Mouse (Mus musculus) liver, adult (tissue): ENCODE measurements around the gene Blm.

ENCODE experiments used
- GATA4 ChIP-seq: IDR thresholded peaks from 2 replicates; pipeline ENCODE4 v1.6.1; 2014; ENCODE audit warnings: mild to moderate bottlenecking, low read length; ENCODE audit not compliant: insufficient replicate concordance

Gene Blm

GRCm38 (mm10) chr7:80413512-80414302 lies 121.2 kb downstream of the Blm start:
- TF ChIP-seq GATA4: no peak

DNA sequence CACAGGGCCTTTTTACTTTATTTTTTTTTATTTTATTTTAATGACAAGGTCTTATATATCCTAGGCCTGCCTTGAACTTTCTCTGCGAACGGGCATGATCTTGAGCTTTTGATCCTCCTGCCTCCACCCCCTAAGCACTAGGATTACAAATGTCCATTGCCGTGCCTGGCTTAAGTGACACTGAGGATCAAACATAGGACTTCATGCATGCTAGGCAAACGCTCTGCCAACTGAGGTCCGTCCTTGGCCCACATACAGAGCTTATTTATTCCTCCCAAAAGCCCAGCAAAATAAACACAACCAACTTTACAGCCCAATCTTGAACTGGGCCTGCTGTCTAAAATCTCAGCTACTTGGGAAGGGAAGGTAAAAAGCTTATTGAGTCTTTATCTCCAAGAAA lies 122.1 kb downstream of the Blm start:
- no peak for TF ChIP-seq GATA4

GRCm38 (mm10) chr7:80412279-80412678 lies 122.6 kb downstream of the Blm start:
- no peak for TF ChIP-seq GATA4

- no peak for TF ChIP-seq GATA4
These were observed 124.5 kb downstream of the Blm start for GRCm38 (mm10) chr7:80410380-80410779.

- TF ChIP-seq GATA4: no peak
These were observed 127.2 kb downstream of the Blm start for GRCm38 (mm10) chr7:80407712-80408111.

- no peak for TF ChIP-seq GATA4
These were observed 128.7 kb downstream of the Blm start for GRCm38 (mm10) chr7:80406186-80406585.

- TF ChIP-seq GATA4: no peak
These were observed 129.7 kb downstream of the Blm start, which contains the start of gene Furin for GRCm38 (mm10) chr7:80405188-80405695. TSS of gene Furin (minus strand) at chr7:80405436.
